Mouse (Mus musculus): ENCODE measurements around the gene Vps11. TPM values are rescaled to one million over a fixed set of nuclear protein-coding genes. Genes with fewer than 3 reads are reported as not detected.
A peak's percentile ranks its signal among the peaks of the same experiment; 100 is the strongest.
"Not testable (repeated sequence)": the region's sequence is repeated elsewhere in the genome, so short reads cannot be mapped to it uniquely, and the experiment has no call there.

Vps11 gene
- total RNA-seq (2021) = 41.6 and 44.1 TPM in 2 replicates
- long read RNA-seq, experiment 1, transcript Vps11-201 (16 exons, 3,536 nt) = major isoform, 110 of 146 reads
- long read RNA-seq, experiment 1, partial matches to known transcripts = 15 of 146 reads
- long read RNA-seq, experiment 1, other reads (novel, unspliced or antisense) = 20 of 146 reads
- long read RNA-seq, experiment 2, transcript Vps11-201 (16 exons, 3,536 nt) = major isoform, 77 of 100 reads
- long read RNA-seq, experiment 2, partial matches to known transcripts = 11 of 100 reads
- long read RNA-seq, experiment 2, other reads (novel, unspliced or antisense) = 12 of 100 reads

- peak; percentile 97 for DNase-seq
Measured at GRCm38 (mm10) chr9:44361190-44361917, at the start of gene Vps11. Gene Vps11, minus strand, starts transcription at chr9:44361670.

- DNase-seq = no peak
Measured at GRCm38 (mm10) chr9:44410647-44411336, 49.3 kb upstream of the Vps11 start.

GRCm38 (mm10) chr9:44408693-44409092 lies 47.2 kb upstream of the Vps11 start:
- not testable (repeated sequence) for DNase-seq

GRCm38 (mm10) chr9:44407752-44408097 lies 46.3 kb upstream of the Vps11 start:
- no peak for DNase-seq

GRCm38 (mm10) chr9:44406906-44407751 lies 45.7 kb upstream of the Vps11 start, which contains the start of the genes Rps25 and Trappc4:
Gene Rps25, plus strand, starts transcription at chr9:44407139.
Gene Trappc4, minus strand, starts transcription at chr9:44407600.
- peak; percentile 96 for DNase-seq

GRCm38 (mm10) chr9:44405011-44405410 lies 43.5 kb upstream of the Vps11 start:
- DNase-seq = no peak

GRCm38 (mm10) chr9:44401081-44401480 lies 39.6 kb upstream of the Vps11 start:
- DNase-seq = peak; percentile 55

- DNase-seq = no peak
Measured at GRCm38 (mm10) chr9:44399795-44400114, 38.3 kb upstream of the Vps11 start.

- DNase-seq = no peak
Measured at GRCm38 (mm10) chr9:44399114-44399794, 37.8 kb upstream of the Vps11 start.

GRCm38 (mm10) chr9:44398551-44398950 lies 37.1 kb upstream of the Vps11 start:
- no peak for DNase-seq

GRCm38 (mm10) chr9:44398087-44398486 lies 36.6 kb upstream of the Vps11 start:
- no peak for DNase-seq

GRCm38 (mm10) chr9:44396684-44397411 lies 35.4 kb upstream of the Vps11 start, which contains the start of gene Slc37a4:
Gene Slc37a4, plus strand, starts transcription at chr9:44396852.
- DNase-seq = peak; percentile 99

- DNase-seq = peak; percentile 88
Measured at GRCm38 (mm10) chr9:44391466-44391865, 30.0 kb upstream of the Vps11 start.

- peak; percentile 70 for DNase-seq
Measured at GRCm38 (mm10) chr9:44389273-44389672, 27.8 kb upstream of the Vps11 start.

- no peak for DNase-seq
Measured at GRCm38 (mm10) chr9:44387221-44387620, 25.8 kb upstream of the Vps11 start.

- no peak for DNase-seq
Measured at GRCm38 (mm10) chr9:44384596-44384995, 23.1 kb upstream of the Vps11 start.

GRCm38 (mm10) chr9:44379862-44380261 lies 18.4 kb upstream of the Vps11 start:
- DNase-seq = no peak

- DNase-seq = peak; percentile 100
Measured at GRCm38 (mm10) chr9:44379054-44379834, 17.8 kb upstream of the Vps11 start, which contains the start of gene Hyou1. Gene Hyou1, plus strand, starts transcription at chr9:44379490.

GRCm38 (mm10) chr9:44378153-44378730 lies 16.8 kb upstream of the Vps11 start:
- no peak for DNase-seq

Data from adrenal gland, postnatal 14 days (tissue).